10 mouse cellular contexts compared by ENCODE assay signal in the genomic region with DNA sequence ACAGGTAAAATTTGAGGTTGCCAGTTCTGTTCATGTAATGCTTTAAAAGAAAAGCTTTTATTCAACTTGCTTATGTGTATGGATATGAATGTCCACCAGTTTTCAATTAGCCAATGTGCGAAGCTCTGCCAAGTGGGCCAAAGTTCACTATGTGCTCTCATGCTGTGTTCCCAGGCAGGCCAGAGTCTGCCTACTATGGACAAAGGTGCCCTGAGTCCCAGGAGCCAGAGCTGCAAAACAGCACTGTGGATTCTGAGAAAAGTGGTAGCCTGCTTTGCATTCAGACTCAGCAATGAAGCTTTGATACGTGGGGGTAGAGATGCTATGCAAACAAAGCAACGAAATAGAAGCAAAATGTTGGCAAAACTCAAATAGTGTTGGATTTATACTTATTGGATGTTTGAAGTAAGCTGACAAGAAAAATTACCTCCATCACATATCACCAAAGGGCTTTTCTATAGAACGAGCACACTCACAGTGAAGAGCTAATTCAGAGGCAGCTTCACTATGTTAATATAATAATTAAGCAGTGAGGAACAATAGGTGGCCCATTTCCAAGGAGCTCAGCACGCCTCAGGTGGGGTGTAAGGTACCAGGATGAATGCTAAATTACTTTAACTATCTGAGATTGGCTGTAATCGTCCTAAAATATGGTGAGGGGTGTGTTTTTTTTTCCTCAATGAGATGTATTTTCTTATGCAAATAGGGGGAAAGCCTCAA.
DNase-seq lines count a peak whose midpoint lies in the region; ATAC-seq and TF ChIP-seq lines count a peak whose summit lies in the region.
"Had no signal": no experiment of that assay in that cellular context is flagged by ENCODE, and none has a peak within 500 bp of the region (broad histone marks: within the 10 kb centered on the region; RNA-seq: fewer than 3 reads in every experiment).

No protein-coding gene starts in this region.

- no peak overlapping the region for H3K4me2 ChIP-seq in midbrain, embryonic 15.5 days
- no peak overlapping the region for H3K4me2 ChIP-seq in midbrain, embryonic 11.5 days
- H3K4me2 ChIP-seq in limb, embryonic 14.5 days (replicated peaks; ENCODE audit: low read depth, low read length, severe bottlenecking) = no peak overlapping the region

- intact Hi-C loops in gastrocnemius, postnatal 14 days (cut with DNase I; ENCODE audit: low total_unique reads) = no loop called here

- 0 out of 2 replicates have a peak, but pooled peaks have one; percentile 42 for ATAC-seq in midbrain, embryonic 15.5 days (replicated peaks)
- no peak for ATAC-seq in midbrain, embryonic 11.5 days (ENCODE audit: low FRiP score)
- no peak for ATAC-seq in limb, embryonic 14.5 days (ENCODE audit: low FRiP score, low read depth)
- ATAC-seq in activated CD4-positive, CD25-positive, alpha-beta regulatory T cell, adult 4 months = no peak

- H3K4me3 ChIP-seq in midbrain, embryonic 15.5 days = no peak overlapping the region
- H3K4me3 ChIP-seq in midbrain, embryonic 11.5 days (ENCODE audit: low read depth, low read length) = no peak overlapping the region
- no peak overlapping the region for H3K4me3 ChIP-seq in limb, embryonic 14.5 days (replicated peaks; ENCODE audit: low read length)
- H3K4me3 ChIP-seq: erythroblast, embryonic 14.5 days; myocyte had no signal

- DNase-seq in gastrocnemius, adult 18-20 months (ENCODE audit: low spot score) = peak; percentile 14
- no peak for DNase-seq in gastrocnemius, postnatal 14 days
- no peak for DNase-seq in midbrain, embryonic 11.5 days (ENCODE audit: low spot score, missing footprints)
- DNase-seq in forelimb bud, embryonic 11.5 days (ENCODE audit: low read depth, low spot score) = peak; percentile 49
- DNase-seq in limb, embryonic 14.5 days (ENCODE audit: low spot score) = peak; percentile 27
- DNase-seq in left cerebral cortex, adult 9 months (ENCODE audit: low spot score in 2 of 2) = no peak

- no peak overlapping the region for H3K27ac ChIP-seq in midbrain, embryonic 15.5 days
- H3K27ac ChIP-seq in midbrain, embryonic 11.5 days (ENCODE audit: low read depth, low read length) = no peak overlapping the region
- no peak overlapping the region for H3K27ac ChIP-seq in limb, embryonic 14.5 days (replicated peaks; ENCODE audit: low read depth, low read length)

- 42% methylated on average over 6 of the region's 6 CpGs for WGBS in midbrain, embryonic 15.5 days
- WGBS in midbrain, embryonic 11.5 days = 58% methylated on average over 6 of the region's 6 CpGs
- 43% methylated on average over 6 of the region's 6 CpGs for WGBS in limb, embryonic 14.5 days

- no peak overlapping the region for H3K9ac ChIP-seq in midbrain, embryonic 15.5 days
- H3K9ac ChIP-seq in midbrain, embryonic 11.5 days (ENCODE audit: low read length) = no peak overlapping the region
- no peak overlapping the region for H3K9ac ChIP-seq in limb, embryonic 14.5 days (ENCODE audit: low read depth, low read length, severe bottlenecking)

- peaks cover 2% of the 10 kb centered on the region; the same call in 1 of the 2 replicates for H3K4me1 ChIP-seq in midbrain, embryonic 15.5 days
- no peaks in the 10 kb centered on the region; the same call in 1 of the 2 replicates for H3K4me1 ChIP-seq in midbrain, embryonic 11.5 days (ENCODE audit: control insufficient read depth, insufficient read depth, low read length)
- H3K4me1 ChIP-seq in limb, embryonic 14.5 days (ENCODE audit: control insufficient read depth, insufficient read depth, low read length) = peaks cover 13% of the 10 kb centered on the region; the same call in 1 of the 2 replicates

- TF ChIP-seq POLR2A in limb, embryonic 14.5 days (IDR thresholded peaks at IDR 0.05; ENCODE audit: borderline replicate concordance, extremely low read depth, insufficient read depth, insufficient read length) = no peak

- H3K9me3 ChIP-seq in midbrain, embryonic 15.5 days = no peaks in the 10 kb centered on the region
- no peaks in the 10 kb centered on the region for H3K9me3 ChIP-seq in midbrain, embryonic 11.5 days (ENCODE audit: control insufficient read depth, low read length)
- no peaks in the 10 kb centered on the region for H3K9me3 ChIP-seq in limb, embryonic 14.5 days (ENCODE audit: control insufficient read depth, low read length)

- H3K27me3 ChIP-seq in midbrain, embryonic 15.5 days (replicated peaks) = no peaks in the 10 kb centered on the region
- no peaks in the 10 kb centered on the region for H3K27me3 ChIP-seq in midbrain, embryonic 11.5 days (ENCODE audit: control insufficient read depth, insufficient read depth, low read length)
- no peaks in the 10 kb centered on the region for H3K27me3 ChIP-seq in limb, embryonic 14.5 days (ENCODE audit: control insufficient read depth, insufficient read depth, low read length)

- no peaks in the 10 kb centered on the region for H3K36me3 ChIP-seq in midbrain, embryonic 15.5 days (replicated peaks)
- no peaks in the 10 kb centered on the region for H3K36me3 ChIP-seq in midbrain, embryonic 11.5 days (ENCODE audit: control insufficient read depth, insufficient read depth, low read length)
- H3K36me3 ChIP-seq in limb, embryonic 14.5 days (ENCODE audit: control insufficient read depth, insufficient read depth, low read length) = no peaks in the 10 kb centered on the region

Comparison
In these comparisons a context has a peak if more than half of its experiments do, and no peak if none do; other contexts are left out.
1. DNase-seq: peak in gastrocnemius, adult 18-20 months (single experiment), forelimb bud, embryonic 11.5 days (single experiment) and limb, embryonic 14.5 days (single experiment); none in gastrocnemius, postnatal 14 days (single experiment), midbrain, embryonic 11.5 days (single experiment) and left cerebral cortex, adult 9 months (0 of 2).